Mouse (Mus musculus): ENCODE data around the gene Rerg.
A peak's percentile ranks its signal among the peaks of the same experiment; 100 is the strongest.

The Rerg gene

GRCm38 (mm10) chr6:137131794-137132193 lies 38.5 kb downstream of the Rerg start:
- DNase-seq (ENCODE audit: low spot score in 2 of 2), result no peak

DNA sequence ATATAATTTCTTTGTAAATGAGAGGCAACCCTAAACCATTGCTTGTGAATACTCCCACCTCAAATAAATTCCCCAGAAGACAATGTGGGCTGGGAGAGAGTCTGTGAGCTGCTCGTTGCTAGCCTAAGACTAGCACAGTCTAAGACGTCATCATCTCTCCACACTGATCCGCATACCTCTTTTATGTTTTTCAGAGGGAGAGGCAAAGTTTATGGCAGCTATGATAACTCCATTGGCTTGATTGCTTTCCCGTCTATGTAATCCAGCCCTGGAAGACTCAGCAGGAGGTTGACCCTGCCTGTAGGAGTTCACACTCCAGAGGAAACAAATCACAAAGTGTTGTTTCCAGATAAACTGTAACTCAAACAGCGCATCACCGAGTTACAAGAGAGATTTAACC lies 38.9 kb downstream of the Rerg start:
- DNase-seq (ENCODE audit: low spot score in 2 of 2), result no peak

- DNase-seq (ENCODE audit: low spot score in 2 of 2), result no peak
Observed at GRCm38 (mm10) chr6:137126861-137127260, 43.4 kb downstream of the Rerg start.

GRCm38 (mm10) chr6:137126224-137126623 lies 44.1 kb downstream of the Rerg start:
- no peak for DNase-seq (ENCODE audit: low spot score in 2 of 2)

DNA sequence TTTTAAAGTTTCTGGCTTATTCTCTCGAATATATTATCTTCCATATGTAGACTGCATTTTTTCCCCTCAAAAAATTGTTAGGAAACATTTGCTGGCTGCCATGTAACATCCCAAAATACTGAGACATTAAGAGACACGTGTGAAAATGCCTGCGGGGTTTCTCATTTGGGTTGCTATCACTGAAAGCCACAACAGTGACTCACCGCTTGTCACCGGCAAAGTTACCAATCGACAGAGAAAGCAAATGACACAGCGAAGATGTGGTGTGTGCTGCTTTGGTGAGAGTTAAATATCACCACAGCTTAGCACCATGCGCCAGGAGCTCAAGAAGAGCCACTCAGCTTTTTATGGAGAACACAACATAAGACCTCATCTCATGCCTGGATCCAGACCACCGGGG lies 44.9 kb downstream of the Rerg start:
- no peak for DNase-seq (ENCODE audit: low spot score in 2 of 2)

- no peak for DNase-seq (ENCODE audit: low spot score in 2 of 2)
Observed at GRCm38 (mm10) chr6:137125006-137125405, 45.3 kb downstream of the Rerg start.

DNA sequence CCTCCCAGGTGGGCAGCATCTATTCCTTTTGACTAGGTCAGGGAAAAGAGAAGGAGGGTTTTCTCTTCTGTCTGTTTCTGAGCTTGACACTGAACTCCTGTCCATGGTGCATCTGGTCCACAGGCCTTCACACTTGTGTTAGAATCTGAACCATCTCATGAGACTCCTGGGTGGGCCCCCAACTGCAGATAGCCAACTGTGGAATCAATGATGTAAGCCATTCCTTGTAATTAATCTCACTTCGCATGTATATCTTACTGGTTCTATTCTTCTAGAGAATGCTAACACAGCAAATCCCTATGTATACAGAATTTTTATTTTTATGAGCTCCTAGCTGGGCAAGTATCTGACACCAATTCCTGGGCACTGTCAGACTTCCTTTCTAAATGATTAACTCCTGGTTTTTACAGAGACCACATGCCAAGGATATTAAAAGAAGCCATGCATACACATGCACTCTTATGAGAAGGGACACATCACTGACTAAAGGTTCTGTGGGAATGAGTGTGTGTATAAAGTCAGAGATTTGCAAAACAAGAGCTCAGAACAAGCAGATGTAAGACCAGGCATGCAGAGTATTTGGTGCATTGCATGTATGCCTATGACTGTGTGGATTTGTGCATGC lies 53.3 kb downstream of the Rerg start:
- no peak for DNase-seq (ENCODE audit: low spot score in 2 of 2)

- no peak for DNase-seq (ENCODE audit: low spot score in 2 of 2)
Observed at GRCm38 (mm10) chr6:137114859-137115258, 55.4 kb downstream of the Rerg start.

DNA sequence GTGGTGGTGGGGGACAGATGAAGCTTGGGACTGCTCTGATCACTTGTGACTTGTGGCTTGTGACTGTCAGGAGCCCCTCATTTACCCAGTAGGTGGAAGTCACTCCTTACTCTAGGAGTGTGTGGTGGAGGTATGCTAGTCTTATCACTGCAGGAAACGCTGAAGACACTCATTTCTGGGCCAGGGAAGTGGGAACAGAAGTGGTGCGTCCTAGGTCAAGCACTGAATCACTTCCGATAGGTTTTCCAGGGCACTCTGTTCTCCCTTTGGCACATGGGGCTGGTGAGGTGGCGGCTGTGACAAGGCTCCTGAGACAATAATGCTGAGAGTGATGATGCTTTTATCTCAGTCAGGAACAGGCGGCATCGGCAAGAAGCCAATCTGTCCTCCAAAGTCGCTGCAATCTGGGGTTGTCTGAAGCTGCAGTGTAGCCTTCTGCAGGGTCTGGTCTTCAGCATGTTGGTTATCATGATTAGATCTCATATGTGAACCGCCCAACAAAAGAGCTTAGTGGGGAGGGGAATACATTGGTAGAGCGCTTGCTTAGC lies 59.0 kb downstream of the Rerg start:
- DNase-seq (ENCODE audit: low spot score in 2 of 2), result no peak

GRCm38 (mm10) chr6:137110778-137111174 lies 59.5 kb downstream of the Rerg start:
- peak in 1 of 2 experiments; percentile 17 for DNase-seq (ENCODE audit: low spot score in 2 of 2)

DNA sequence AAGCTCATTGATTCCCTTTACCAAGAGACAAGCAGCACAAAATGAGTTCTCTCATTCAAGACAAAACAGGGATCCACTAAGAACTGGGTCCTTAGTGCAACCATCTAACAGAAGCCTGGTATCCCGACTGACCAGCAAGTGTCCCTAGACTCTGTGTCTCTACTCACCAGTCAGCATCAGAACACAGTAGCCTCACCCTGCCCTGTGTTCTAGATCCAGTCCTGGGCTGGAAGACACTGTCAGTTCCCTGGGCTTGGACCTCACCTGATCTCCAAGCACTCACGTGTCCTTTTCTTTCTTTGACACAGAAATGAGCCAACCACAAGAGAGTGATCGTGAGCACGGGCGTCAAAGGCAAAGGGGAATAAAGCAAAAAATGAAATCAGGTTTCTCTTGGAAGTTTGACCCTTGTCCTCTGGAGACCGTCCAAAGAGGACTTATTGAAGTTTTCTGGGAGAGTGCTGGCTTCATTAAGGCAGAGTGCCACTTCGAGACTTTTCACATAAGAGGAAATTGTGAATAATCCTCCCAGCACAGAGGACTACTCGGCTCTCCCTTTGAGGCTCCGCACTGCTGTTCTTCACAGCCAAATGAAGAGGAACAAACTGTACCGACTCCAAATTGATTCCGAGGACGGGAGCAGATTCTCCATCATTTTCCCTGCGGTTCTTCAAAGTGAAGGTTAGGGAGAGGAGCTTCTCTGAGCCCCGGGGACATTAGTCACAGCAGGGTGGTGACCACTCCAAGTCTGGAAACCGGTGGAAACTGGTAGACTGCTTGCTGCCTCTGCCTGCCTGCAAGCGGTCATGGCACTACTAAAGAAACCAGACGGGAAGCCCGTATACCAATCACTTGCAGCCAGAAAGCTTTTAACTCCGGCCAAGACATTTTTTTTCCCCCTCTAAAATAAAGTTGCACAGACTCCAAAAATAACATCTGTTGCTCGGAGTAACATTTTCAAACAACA lies 60.2 kb downstream of the Rerg start:
- DNase-seq (ENCODE audit: low spot score in 2 of 2), result peak in 1 of 2 experiments; percentile 11

DNA sequence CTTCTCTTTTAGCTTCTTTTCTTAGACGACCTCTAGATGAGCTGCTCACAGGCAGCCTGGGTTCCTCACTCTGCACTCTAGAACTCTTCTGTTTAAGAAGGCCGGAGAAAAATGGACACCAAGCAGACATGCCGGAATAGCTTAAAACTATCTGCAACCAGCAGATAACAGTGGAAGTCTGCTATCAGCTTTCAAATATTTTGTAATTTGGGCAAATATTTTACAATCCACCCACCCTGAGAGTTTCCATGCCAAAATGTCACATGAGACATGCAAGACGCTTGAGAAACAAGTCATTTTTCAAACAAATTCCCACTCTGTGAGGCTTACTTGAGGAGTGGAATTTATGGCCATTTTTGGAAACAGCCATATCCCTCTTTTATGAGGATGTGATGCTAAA lies 65.0 kb downstream of the Rerg start:
- DNase-seq (ENCODE audit: low spot score in 2 of 2), result no peak

DNA sequence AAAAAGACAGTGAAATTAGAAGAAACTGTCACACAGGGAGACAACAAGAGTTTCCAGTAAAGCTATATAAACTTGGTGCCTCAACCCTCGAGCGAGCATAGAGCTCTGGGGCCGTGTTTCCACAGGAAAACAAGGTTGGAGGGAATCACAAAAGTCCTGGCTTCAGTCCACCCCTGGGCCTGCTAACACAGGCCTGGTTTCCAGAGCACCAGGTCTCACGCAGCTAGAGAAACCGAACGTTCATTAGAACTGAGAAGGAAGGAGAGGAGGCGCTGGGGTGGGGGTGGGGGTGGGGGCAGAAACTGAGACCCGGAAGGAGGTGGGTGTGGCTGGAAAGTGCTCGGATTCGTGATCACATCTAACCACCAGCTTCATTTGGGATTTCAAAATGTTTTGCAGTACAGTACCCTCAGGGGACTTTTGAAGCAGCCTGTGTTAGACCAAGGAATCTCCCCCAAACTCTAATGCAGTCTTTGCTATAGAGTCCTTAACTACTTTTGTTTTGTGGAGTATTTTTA lies 67.6 kb downstream of the Rerg start:
- no peak for DNase-seq (ENCODE audit: low spot score in 2 of 2)

- no peak for DNase-seq (ENCODE audit: low spot score in 2 of 2)
Observed at GRCm38 (mm10) chr6:137101886-137102661, 68.2 kb downstream of the Rerg start.

GRCm38 (mm10) chr6:137100259-137100658 lies 70.0 kb downstream of the Rerg start:
- no peak for DNase-seq (ENCODE audit: low spot score in 2 of 2)

DNA sequence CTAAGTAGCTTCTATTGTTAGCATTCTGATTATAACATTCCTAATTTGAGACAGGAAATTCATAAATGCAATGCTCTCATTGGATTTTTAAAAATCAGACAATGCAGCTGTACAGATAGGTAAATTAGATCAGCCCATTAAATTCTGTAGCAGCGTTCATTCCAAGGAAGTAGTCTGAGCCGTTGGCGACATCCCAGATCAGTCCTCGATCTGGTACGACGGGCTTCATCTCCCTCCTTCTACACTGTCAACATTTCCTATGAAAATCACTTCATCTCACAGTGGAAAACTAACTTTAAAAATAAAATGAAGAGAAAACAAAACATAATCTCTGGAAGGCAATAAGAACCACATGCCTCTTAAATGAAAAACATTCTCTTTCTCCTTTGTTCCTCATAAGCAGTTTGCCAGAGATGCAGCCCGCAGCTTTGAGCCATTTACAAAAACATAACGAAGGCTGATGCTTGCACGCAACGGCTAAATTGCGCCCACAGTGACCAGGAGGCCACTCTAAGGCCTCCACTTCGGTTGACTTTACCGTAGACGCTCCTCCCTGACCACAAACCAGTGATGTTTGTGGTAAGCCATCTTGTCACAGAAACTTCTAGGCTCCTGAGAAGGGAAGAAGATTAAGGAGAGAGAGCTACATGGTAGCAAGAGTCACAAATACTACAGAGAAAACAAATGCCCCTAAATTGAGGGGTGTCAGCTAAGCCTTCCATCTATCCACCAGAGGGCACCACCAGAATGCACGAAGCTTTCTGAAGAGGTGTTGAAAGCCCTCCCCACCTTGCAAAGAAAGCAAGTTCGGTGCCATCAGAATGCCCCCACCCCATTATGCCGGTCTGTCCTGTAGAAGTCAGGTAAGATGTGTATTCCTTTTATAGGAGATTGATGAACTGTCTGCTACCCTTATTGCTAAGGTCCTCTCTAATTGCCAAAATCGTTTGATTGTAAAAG lies 71.8 kb downstream of the Rerg start:
- peak; percentile 18 to 20 for DNase-seq (ENCODE audit: low spot score in 2 of 2)

DNA sequence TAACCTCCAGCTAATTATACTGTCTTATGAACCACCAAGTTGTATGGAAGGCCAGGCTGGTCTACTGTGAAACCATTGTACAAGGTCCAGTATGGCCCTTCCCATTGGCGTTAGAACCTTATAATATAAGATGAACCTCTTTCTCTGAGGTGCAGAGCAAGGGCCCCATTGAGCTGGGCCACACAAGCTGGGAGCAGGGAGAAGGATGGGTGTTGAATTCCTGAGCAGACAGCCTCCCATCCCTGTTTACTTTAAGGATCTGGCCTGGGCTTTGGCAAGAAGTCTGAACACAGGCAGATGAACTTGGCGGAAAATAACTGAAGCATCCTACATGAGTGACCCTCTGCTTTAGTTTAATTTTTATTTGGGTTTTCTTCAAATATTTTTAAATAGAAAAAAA lies 75.8 kb downstream of the Rerg start:
- no peak for DNase-seq (ENCODE audit: low spot score in 2 of 2)

GRCm38 (mm10) chr6:137088469-137088868 lies 81.8 kb downstream of the Rerg start:
- no peak for DNase-seq (ENCODE audit: low spot score in 2 of 2)

GRCm38 (mm10) chr6:137087956-137088355 lies 82.3 kb downstream of the Rerg start:
- DNase-seq (ENCODE audit: low spot score in 2 of 2), result no peak

- DNase-seq (ENCODE audit: low spot score in 2 of 2), result no peak
Observed at GRCm38 (mm10) chr6:137087470-137087869, 82.8 kb downstream of the Rerg start.

GRCm38 (mm10) chr6:137079701-137080100 lies 90.6 kb downstream of the Rerg start:
- DNase-seq (ENCODE audit: low spot score in 2 of 2), result no peak
